Mouse (Mus musculus): Measurements from ENCODE around the gene Fahd2a. TPM values are rescaled to one million over a fixed set of nuclear protein-coding genes. Genes with fewer than 3 reads are reported as not detected.

The Fahd2a gene
- polyA plus RNA-seq, 1 experiment, result 7.8 TPM

DNA sequence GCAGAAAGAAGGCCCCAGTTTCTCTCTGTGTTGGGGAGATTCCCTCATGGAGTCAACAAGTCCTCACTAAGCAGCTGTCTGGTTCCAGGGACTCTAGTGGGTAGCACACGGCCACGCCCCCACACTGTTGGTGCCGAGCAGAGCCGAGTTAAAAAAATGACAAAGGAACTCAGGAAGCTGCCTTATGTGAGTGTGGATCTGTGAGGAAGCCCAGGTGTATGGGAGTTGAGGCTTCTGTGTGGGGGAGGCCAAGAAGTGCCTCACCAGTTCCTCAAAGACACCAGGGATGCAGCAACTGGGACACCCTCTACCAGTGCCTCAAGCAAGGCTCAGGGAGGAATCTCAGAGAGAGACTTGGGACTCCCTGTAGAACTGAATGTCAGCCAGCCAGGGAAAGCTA is 34.8 kb upstream of the Fahd2a start:
- Histone ChIP-seq H3K4me3 (ENCODE audit: extremely low read depth, insufficient read depth, insufficient read length) (no peak overlapping the region), H3K27me3 (ENCODE audit: control insufficient read depth, insufficient read depth, low read length) (peaks cover 6% of the 10 kb centered on the region; the same call in 1 of the 2 replicates), H3K27ac (ENCODE audit: insufficient read depth, low read length) (no peak overlapping the region), H3K4me1 (ENCODE audit: control insufficient read depth, insufficient read depth, insufficient read length) (peaks cover 4% of the 10 kb centered on the region; the same call in 1 of the 2 replicates), H3K36me3 (ENCODE audit: control insufficient read depth, insufficient read depth, low read length) (no peaks in the 10 kb centered on the region)
- DNase-seq (ENCODE audit: low read depth in 1 of 2, low spot score in 2 of 2), result no peak
- 82% methylated on average over 4 of the region's 4 CpGs for WGBS
- TF ChIP-seq POLR2A (IDR thresholded peaks at IDR 0.05; ENCODE audit: low read depth, low read length) (no peak), CTCF (IDR thresholded peaks at IDR 0.05; ENCODE audit: extremely low read depth, insufficient read depth, insufficient read length, insufficient replicate concordance) (no peak)

DNA sequence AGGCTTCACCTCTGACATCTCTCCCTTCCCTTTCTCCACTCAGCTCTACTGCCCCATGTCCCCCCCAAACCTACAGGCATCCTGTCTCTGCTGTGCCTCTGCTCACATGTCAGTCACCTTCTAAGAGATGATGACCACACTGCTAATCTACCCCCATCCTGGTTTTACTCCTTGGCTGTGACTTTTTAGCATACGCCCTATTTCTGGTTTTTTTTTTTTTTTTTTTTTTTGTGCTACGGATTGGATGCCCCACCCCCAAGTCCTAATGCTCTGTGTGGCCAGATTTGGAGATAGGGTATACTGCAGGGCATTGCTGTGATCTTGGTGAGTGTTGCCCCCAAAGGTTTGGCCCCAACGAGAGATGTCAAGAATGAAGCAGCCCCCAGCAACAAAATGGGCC is 27.9 kb upstream of the Fahd2a start:
- 61% methylated on average over 3 of the region's 3 CpGs for WGBS
- TF ChIP-seq CTCF (IDR thresholded peaks at IDR 0.05; ENCODE audit: extremely low read depth, insufficient read depth, insufficient read length, insufficient replicate concordance) (no peak), POLR2A (IDR thresholded peaks at IDR 0.05; ENCODE audit: low read depth, low read length) (no peak)
- Histone ChIP-seq H3K27ac (ENCODE audit: insufficient read depth, low read length) (no peak overlapping the region), H3K27me3 (ENCODE audit: control insufficient read depth, insufficient read depth, low read length) (no peaks in the 10 kb centered on the region), H3K4me1 (ENCODE audit: control insufficient read depth, insufficient read depth, insufficient read length) (no peaks in the 10 kb centered on the region), H3K4me3 (ENCODE audit: extremely low read depth, insufficient read depth, insufficient read length) (no peak overlapping the region), H3K36me3 (ENCODE audit: control insufficient read depth, insufficient read depth, low read length) (no peaks in the 10 kb centered on the region)
- no peak for DNase-seq (ENCODE audit: low read depth in 1 of 2, low spot score in 2 of 2)

DNA sequence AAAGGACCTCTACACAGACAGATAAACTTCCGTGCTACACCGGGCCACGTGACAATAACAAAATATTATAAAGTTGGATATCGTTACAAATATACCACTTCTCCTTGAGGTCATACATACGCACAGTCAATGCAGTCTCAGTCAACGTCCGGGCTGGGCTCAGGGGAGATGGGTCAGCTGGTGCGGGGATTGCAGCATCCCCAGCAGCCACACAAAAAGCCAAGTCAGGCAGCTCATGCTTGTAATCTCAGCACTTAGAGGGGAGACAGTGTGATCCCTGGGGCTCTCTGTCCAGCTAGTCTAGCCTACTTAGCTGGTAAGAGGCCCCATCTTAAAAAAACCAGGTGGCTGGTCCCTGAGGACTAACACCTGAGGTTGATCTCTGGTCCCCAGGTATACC is 26.9 kb upstream of the Fahd2a start:
- H3K4me3 ChIP-seq (ENCODE audit: extremely low read depth, insufficient read depth, insufficient read length), result no peak overlapping the region
- H3K36me3 ChIP-seq (ENCODE audit: control insufficient read depth, insufficient read depth, low read length), result no peaks in the 10 kb centered on the region
- no peak for DNase-seq (ENCODE audit: low read depth in 1 of 2, low spot score in 2 of 2)
- TF ChIP-seq POLR2A (IDR thresholded peaks at IDR 0.05; ENCODE audit: low read depth, low read length), result no peak
- TF ChIP-seq CTCF (IDR thresholded peaks at IDR 0.05; ENCODE audit: extremely low read depth, insufficient read depth, insufficient read length, insufficient replicate concordance), result no peak
- H3K27ac ChIP-seq (ENCODE audit: insufficient read depth, low read length), result no peak overlapping the region
- no peaks in the 10 kb centered on the region for H3K27me3 ChIP-seq (ENCODE audit: control insufficient read depth, insufficient read depth, low read length)
- WGBS, result 87% methylated on average over 8 of the region's 8 CpGs
- no peaks in the 10 kb centered on the region for H3K4me1 ChIP-seq (ENCODE audit: control insufficient read depth, insufficient read depth, insufficient read length)

DNA sequence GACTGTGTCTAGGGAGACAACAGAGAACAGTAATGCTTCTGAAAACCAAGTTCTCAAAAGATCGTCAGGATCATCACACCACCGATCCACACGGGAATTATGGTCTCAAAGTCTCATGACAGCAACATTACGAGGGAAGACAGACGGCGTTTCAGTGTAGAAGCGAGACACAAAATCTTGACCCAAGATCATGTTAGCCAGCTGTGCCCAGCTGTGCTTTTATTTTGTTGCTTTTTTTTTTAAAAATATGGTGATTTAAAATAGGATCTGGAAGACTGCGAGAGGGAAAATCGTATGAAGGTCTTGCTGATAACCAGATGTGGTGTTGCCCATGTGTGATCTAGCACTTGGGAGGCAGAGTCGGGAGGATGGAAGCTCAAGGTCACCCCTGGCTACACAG is 26.3 kb upstream of the Fahd2a start:
- H3K4me3 ChIP-seq (ENCODE audit: extremely low read depth, insufficient read depth, insufficient read length), result no peak overlapping the region
- no peak for DNase-seq (ENCODE audit: low read depth in 1 of 2, low spot score in 2 of 2)
- H3K27ac ChIP-seq (ENCODE audit: insufficient read depth, low read length), result no peak overlapping the region
- H3K4me1 ChIP-seq (ENCODE audit: control insufficient read depth, insufficient read depth, insufficient read length), result no peaks in the 10 kb centered on the region
- H3K27me3 ChIP-seq (ENCODE audit: control insufficient read depth, insufficient read depth, low read length), result no peaks in the 10 kb centered on the region
- 93% methylated on average over 10 of the region's 10 CpGs for WGBS
- no peaks in the 10 kb centered on the region for H3K36me3 ChIP-seq (ENCODE audit: control insufficient read depth, insufficient read depth, low read length)
- no peak for TF ChIP-seq POLR2A (IDR thresholded peaks at IDR 0.05; ENCODE audit: low read depth, low read length)
- no peak for TF ChIP-seq CTCF (IDR thresholded peaks at IDR 0.05; ENCODE audit: extremely low read depth, insufficient read depth, insufficient read length, insufficient replicate concordance)

DNA sequence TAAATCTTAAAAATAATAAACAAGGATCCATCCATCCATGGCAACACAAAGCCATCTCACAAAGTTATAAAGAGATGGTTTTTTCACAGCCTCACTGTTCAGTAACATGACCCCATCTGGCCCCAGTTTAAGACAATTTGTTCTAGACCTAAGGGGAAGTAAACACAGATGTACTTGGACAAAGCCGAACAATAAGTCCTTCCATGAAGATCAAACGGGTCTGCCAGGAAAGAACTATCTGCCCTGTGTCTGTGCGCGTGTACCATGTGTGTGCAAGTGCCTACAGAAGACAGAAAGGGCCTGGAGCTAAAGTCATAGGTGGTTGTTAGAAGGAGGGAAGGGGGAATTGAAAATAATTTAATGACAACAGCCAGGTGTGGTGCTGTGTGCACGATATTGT is 25.8 kb upstream of the Fahd2a start:
- Histone ChIP-seq H3K4me3 (ENCODE audit: extremely low read depth, insufficient read depth, insufficient read length) (no peak overlapping the region), H3K36me3 (ENCODE audit: control insufficient read depth, insufficient read depth, low read length) (no peaks in the 10 kb centered on the region), H3K27ac (ENCODE audit: insufficient read depth, low read length) (no peak overlapping the region), H3K4me1 (ENCODE audit: control insufficient read depth, insufficient read depth, insufficient read length) (no peaks in the 10 kb centered on the region), H3K27me3 (ENCODE audit: control insufficient read depth, insufficient read depth, low read length) (no peaks in the 10 kb centered on the region)
- TF ChIP-seq CTCF (IDR thresholded peaks at IDR 0.05; ENCODE audit: extremely low read depth, insufficient read depth, insufficient read length, insufficient replicate concordance), result no peak
- TF ChIP-seq POLR2A (IDR thresholded peaks at IDR 0.05; ENCODE audit: low read depth, low read length), result no peak
- DNase-seq (ENCODE audit: low read depth in 1 of 2, low spot score in 2 of 2), result no peak
- 80% methylated on average over 5 of the region's 5 CpGs for WGBS

DNA sequence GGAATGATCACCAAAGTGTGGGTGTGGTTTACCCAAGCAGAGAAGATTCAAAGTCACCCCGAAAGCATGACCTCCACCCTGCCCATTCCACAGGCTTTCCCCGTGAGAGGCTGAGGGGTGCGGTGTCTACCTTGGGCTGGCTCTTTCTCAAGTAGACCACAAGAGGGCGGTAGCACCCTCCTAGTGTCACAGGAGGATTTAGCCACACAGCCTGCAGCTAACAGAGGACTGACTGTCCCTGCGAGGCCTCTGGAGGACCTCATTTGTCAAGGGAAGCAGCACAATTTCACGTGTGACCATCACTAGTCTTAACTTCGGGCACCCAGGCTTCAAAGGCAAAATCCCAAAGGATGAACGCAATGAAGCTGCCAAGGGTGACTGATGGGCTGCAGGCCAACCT is 17.9 kb upstream of the Fahd2a start:
- Histone ChIP-seq H3K27me3 (ENCODE audit: control insufficient read depth, insufficient read depth, low read length) (no peaks in the 10 kb centered on the region), H3K27ac (ENCODE audit: insufficient read depth, low read length) (no peak overlapping the region), H3K4me3 (ENCODE audit: extremely low read depth, insufficient read depth, insufficient read length) (no peak overlapping the region), H3K4me1 (ENCODE audit: control insufficient read depth, insufficient read depth, insufficient read length) (no peaks in the 10 kb centered on the region), H3K36me3 (ENCODE audit: control insufficient read depth, insufficient read depth, low read length) (no peaks in the 10 kb centered on the region)
- WGBS, result 12% methylated on average over 8 of the region's 8 CpGs
- no peak for TF ChIP-seq POLR2A (IDR thresholded peaks at IDR 0.05; ENCODE audit: low read depth, low read length)
- TF ChIP-seq CTCF (IDR thresholded peaks at IDR 0.05; ENCODE audit: extremely low read depth, insufficient read depth, insufficient read length, insufficient replicate concordance), result peak; percentile 66; the same call in 1 of the 2 replicates
- DNase-seq (ENCODE audit: low read depth in 1 of 2, low spot score in 2 of 2), result peak in 1 of 2 experiments; percentile 12

DNA sequence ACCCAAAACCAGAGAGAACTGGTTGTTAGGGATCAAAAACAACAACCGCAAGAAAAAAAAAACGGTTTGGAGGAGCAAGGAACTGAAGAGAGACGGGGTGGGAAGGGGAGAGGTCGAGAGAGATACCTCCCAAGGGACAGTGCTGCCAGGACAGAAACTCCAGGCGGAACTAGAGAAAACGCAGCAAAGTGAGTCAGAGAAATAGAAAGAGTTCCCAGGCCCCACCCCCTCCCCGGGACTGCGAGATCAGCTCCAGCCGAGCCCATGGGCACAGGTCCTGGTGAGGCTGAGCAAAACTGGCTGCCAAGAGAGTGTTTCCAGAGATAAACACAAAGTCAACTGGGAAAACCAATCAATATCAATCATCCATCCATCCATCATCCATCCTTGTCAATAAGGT is 17.0 kb upstream of the Fahd2a start:
- H3K4me1 ChIP-seq (ENCODE audit: control insufficient read depth, insufficient read depth, insufficient read length), result no peaks in the 10 kb centered on the region
- no peak overlapping the region for H3K27ac ChIP-seq (ENCODE audit: insufficient read depth, low read length)
- no peak for TF ChIP-seq CTCF (IDR thresholded peaks at IDR 0.05; ENCODE audit: extremely low read depth, insufficient read depth, insufficient read length, insufficient replicate concordance)
- TF ChIP-seq POLR2A (IDR thresholded peaks at IDR 0.05; ENCODE audit: low read depth, low read length), result no peak
- no peaks in the 10 kb centered on the region for H3K27me3 ChIP-seq (ENCODE audit: control insufficient read depth, insufficient read depth, low read length)
- H3K36me3 ChIP-seq (ENCODE audit: control insufficient read depth, insufficient read depth, low read length), result no peaks in the 10 kb centered on the region
- DNase-seq (ENCODE audit: low read depth in 1 of 2, low spot score in 2 of 2), result no peak
- H3K4me3 ChIP-seq (ENCODE audit: extremely low read depth, insufficient read depth, insufficient read length), result no peak overlapping the region
- WGBS, result 76% methylated on average over 9 of the region's 9 CpGs
